Mouse (Mus musculus) layer of hippocampus, adult 9-10 months (tissue): ENCODE results near the gene Casp6.

Source experiments
- DNase-seq: peaks from one replicate; pipeline ENCODE4 v3.0.0; 2022; ENCODE audit warnings: low spot score

The Casp6 gene

DNA sequence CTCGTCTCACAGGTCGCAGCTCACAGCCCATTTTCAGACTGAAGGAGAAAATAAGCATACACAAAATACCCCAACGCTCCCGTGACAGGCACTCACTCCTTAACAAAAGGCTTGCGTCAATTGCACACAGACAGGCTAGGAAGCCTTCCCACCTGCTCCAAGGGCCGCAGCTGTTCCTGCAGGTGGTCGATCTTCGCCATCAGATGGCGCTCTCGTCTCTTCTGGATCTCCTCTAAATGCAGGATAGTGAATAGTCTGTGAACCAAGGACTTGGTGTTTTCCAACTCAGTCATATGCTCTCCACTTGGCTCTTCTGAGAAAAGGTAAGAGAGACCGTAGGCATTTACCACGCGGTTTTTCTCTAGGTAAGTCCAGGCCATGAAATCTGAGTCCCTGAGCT, 17.2 kb downstream of the Casp6 start:
- peak; percentile 65 for DNase-seq

GRCm38 (mm10) chr3:129923581-129923980, 22.4 kb downstream of the Casp6 start:
- DNase-seq = no peak

GRCm38 (mm10) chr3:129925861-129926260, 24.6 kb downstream of the Casp6 start:
- no peak for DNase-seq

DNA sequence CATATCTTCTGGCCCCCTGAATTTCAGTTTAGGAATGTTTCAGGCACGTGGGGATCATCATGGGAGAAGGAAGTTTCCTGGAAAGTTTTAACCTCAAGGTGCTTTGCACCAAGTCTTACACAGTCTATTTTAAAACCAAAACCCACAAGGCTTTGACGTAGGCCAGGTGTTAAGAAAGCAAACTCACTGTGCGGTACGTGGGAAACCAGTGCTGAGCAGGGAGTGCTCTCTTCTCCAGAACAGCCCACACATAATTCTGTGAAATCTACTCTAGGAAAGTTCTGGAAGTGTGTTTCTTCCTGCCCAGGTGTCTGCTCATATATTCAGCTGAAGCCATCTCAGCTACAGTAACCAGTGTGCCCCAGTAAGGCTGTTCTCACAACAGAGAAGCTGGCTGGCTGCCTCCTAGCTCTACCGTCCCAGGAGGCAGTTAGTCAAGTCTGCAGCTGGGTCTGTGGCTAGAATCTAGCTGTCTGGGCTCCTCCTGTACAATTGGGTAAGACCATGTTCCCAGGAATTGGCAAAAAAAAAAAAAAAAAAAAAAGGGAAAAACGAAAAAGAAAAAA, 29.1 kb downstream of the Casp6 start:
- DNase-seq = no peak

DNA sequence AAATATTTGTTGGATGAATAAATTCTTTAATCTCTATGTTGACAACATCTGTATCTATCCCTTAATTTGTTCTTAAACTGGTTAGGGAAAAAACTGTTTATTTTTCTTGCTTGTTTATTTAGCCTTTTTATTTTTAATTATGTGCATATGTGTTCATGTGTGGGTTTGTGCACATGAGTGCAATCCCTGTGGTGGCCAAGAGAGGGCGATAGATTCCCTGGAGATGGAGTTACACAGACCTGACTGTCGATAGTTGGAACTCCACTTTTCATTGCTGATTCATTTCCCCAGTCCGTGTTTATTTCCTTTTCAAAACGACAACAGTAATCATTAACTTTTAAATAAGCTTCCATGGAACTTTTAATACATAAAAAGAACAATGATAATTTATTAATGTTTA, 31.2 kb downstream of the Casp6 start:
- DNase-seq = no peak

DNA sequence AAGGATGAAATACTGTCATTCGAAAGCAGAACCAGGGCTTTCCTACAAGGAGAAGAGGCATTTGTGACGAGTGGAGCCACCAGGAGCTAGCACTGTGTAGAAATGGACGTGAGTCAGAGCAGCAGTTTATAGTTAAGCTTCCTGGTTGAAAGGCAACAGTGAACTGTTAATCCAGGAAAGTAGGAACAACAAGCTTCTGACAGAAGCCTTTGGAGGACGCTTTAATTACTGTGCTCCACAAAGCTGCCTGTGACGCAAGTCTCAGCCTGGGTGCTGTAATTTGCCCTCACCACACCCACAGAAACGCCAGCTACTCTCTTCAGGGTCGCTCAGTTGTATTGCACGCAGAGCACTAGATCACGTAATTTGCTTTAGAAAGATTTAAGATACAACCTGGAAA, 35.3 kb downstream of the Casp6 start:
- DNase-seq = no peak

DNA sequence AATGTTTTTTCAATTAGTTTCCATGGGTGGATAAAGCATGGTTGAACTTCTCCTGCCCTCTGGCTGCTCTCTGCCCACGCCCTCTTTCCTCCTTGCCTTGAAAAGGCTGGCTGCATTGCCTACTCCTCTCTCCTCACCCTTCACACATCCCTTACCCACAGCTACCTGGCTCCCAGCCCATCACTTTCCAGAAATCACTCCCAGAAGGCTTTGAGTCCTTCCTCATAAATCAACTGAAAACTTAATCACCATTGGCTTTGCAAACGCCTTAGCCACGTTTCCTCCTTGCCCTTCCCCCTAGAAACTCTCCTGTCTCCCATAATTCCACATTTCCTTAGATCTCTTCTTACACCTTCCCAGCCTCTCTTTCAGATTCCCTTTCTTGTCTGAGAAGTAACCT, 36.6 kb downstream of the Casp6 start:
- DNase-seq = no peak

GRCm38 (mm10) chr3:129939058-129939457, 37.8 kb downstream of the Casp6 start:
- no peak for DNase-seq

DNA sequence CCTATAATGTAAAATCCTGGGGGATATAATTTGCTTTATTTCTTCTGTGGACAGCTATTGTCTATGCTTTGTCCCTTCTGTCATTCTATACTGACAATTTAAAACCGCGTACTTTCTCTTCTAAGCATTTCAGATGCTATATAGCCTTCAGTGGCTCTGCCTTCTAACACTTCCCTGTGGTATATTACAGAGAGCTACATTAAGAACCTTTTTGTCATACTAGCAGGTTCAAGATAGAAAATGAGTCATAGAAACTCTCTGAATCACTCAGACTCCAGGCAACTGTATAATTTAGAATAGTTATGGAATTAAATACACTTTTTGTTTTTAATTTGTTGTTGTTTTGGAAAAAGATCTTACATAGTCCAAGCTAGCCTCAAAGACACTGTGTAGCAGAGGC, 39.6 kb downstream of the Casp6 start:
- DNase-seq = no peak

DNA sequence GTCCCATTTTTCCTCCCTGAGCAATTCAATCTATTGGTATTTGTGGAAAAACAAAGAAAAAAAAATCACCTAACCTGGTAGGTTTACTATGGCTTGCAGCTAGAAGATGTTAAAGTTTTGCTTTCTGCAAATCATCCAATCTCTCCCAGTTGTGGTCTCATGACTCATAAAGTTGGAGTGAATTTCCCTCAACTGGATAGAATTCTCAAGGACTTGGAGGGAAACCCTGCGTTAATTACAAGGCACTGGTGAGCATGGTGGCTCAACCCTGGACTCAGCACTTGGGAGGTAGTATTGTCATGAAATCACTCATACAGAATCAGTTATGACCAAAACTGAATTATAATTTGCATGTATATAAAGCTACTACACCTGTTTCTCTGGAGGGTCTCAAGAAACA, 40.1 kb downstream of the Casp6 start:
- DNase-seq = no peak

- DNase-seq = no peak
Measured at GRCm38 (mm10) chr3:129943813-129944212, 42.6 kb downstream of the Casp6 start.

- no peak for DNase-seq
Measured at GRCm38 (mm10) chr3:129946217-129946914, 45.1 kb downstream of the Casp6 start.

GRCm38 (mm10) chr3:129948359-129948758, 47.1 kb downstream of the Casp6 start:
- DNase-seq = peak; percentile 29

DNA sequence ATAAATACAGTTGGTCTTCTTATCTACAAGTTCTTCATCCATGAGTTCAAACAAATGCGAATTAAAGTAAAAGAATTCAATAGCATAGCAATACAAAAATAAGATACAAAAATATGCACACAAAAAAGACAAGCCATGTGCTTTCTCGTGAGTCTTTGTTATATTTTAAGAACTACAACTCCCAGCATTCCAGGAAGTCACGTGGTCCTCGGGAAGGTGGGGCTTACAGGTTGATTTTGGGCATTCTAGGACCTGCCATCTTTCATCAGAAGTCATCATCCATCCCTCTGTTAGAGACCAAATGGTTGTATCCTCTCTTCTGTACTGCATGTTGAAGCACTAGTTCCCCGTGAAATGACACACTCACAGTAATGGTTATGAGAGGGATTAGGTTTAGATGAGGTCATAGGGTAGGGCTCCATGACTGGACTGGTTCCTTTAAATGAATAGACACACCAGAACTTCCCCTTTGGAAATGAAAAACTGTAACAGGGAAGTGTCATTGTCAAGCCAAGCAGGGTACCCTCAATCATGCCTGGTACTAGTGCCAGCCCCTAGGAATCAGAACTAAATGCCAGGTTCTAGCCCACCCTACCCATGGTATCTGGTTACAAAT, 48.0 kb downstream of the Casp6 start:
- no peak for DNase-seq

DNA sequence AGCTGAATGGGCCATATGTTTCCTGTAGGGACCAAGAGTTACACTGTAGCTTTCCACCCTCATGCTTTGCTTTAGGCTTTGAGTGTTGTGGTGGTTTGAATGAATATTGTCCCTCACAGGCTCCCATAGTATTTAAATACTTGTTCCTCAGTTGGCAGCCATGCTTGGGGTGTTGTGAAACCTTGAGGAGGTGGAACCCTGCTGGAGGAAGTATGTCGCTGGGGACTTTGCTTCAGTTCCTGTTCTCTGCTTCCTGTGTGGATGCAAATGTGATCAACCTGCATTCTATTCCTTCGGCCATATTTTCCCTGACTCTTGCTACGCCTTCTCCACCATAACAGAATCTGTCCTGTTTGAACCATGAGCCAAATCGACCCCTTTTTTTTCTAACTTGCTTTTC, 52.1 kb downstream of the Casp6 start:
- no peak for DNase-seq

- DNase-seq = no peak
Measured at GRCm38 (mm10) chr3:129962533-129962932, 61.3 kb downstream of the Casp6 start.
